Mouse (Mus musculus) fat pad, adult 2 months (tissue): ENCODE measurements at regions not wholly inside any gene's neighbourhood (a gene's known extent, or its start where the extent isn't known, plus 50 kb on each side); places are given as distances from the start of the nearest gene placed in this dataset.

Experiments
- DNase-seq: peaks from one replicate; pipeline ENCODE4 v3.0.0-alpha.2; 2011; ENCODE audit warnings: low read depth, low spot score; ENCODE audit errors: extremely low read depth

GRCm38 (mm10) chr16:95820013-95820412, 118.1 kb downstream of the Ets2 start:
- DNase-seq, result no peak

GRCm38 (mm10) chr16:95815966-95816365, 114.1 kb downstream of the Ets2 start:
- DNase-seq, result no peak

- DNase-seq, result no peak
These were observed 113.4 kb downstream of the Ets2 start for GRCm38 (mm10) chr16:95815206-95815731.

- peak; percentile 36 for DNase-seq
These were observed 112.7 kb downstream of the Ets2 start for GRCm38 (mm10) chr16:95814513-95815118.

GRCm38 (mm10) chr16:95811092-95811491, 109.2 kb downstream of the Ets2 start:
- no peak for DNase-seq

GRCm38 (mm10) chr16:95809127-95809876, 107.4 kb downstream of the Ets2 start:
- no peak for DNase-seq

- no peak for DNase-seq
These were observed 104.6 kb downstream of the Ets2 start for GRCm38 (mm10) chr16:95806510-95806909.

- no peak for DNase-seq
These were observed 102.3 kb downstream of the Ets2 start for GRCm38 (mm10) chr16:95804199-95804598.

- no peak for DNase-seq
These were observed 100.8 kb downstream of the Ets2 start for GRCm38 (mm10) chr16:95802641-95803040.

GRCm38 (mm10) chr16:95802207-95802606, 100.3 kb downstream of the Ets2 start:
- no peak for DNase-seq

- no peak for DNase-seq
These were observed 99.1 kb downstream of the Ets2 start for GRCm38 (mm10) chr16:95800911-95801442.

GRCm38 (mm10) chr16:95798582-95798981, 96.7 kb downstream of the Ets2 start:
- DNase-seq, result no peak

- no peak for DNase-seq
These were observed 96.2 kb downstream of the Ets2 start for GRCm38 (mm10) chr16:95798099-95798498.

GRCm38 (mm10) chr16:95797141-95797540, 95.3 kb downstream of the Ets2 start:
- no peak for DNase-seq

GRCm38 (mm10) chr16:95794876-95795275, 93.0 kb downstream of the Ets2 start:
- DNase-seq, result no peak

GRCm38 (mm10) chr16:95794281-95794727, 92.4 kb downstream of the Ets2 start:
- no peak for DNase-seq

GRCm38 (mm10) chr16:95790691-95791090, 88.8 kb downstream of the Ets2 start:
- no peak for DNase-seq

GRCm38 (mm10) chr16:95789548-95789947, 87.7 kb downstream of the Ets2 start:
- DNase-seq, result no peak

GRCm38 (mm10) chr16:95781681-95782080, 79.8 kb downstream of the Ets2 start:
- no peak for DNase-seq

GRCm38 (mm10) chr16:95780431-95780830, 78.6 kb downstream of the Ets2 start:
- DNase-seq, result no peak

GRCm38 (mm10) chr16:95778845-95779722, 77.2 kb downstream of the Ets2 start:
- DNase-seq, result no peak
